Mouse (Mus musculus) heart, postnatal 0 days (tissue): ENCODE results near the gene Loxl4. TPM values are rescaled to one million over a fixed set of nuclear protein-coding genes. Genes with fewer than 3 reads are reported as not detected.
A peak's percentile ranks its signal among the peaks of the same experiment; 100 is the strongest.

Experiments used
- ATAC-seq: fragments of 200-750 bp; cut with Nextera tagmentation; 2 replicates; pipeline ENCODE4 v1.8.0; 2017; ENCODE audit warnings: low read depth, moderate number of reproducible peaks, moderate library complexity; ENCODE audit not compliant: insufficient read depth
- DNase-seq: peaks from one replicate; pipeline ENCODE4 v3.0.0-alpha.2; 2016; ENCODE audit warnings: low spot score
- H3K27ac ChIP-seq: fragments of 300-500 bp; sonication (generic); 2 replicates; pipeline ENCODE4 v1.5.1; 2014; ENCODE audit warnings: low read depth, mild to moderate bottlenecking
- H3K27me3 ChIP-seq: fragments of 300-500 bp; sonication (generic); 2 replicates; pipeline ENCODE4 v1.6.1; 2014; ENCODE audit warnings: low read length, mixed read lengths; ENCODE audit not compliant: control insufficient read depth, insufficient read depth
- H3K36me3 ChIP-seq: fragments of 300-500 bp; sonication (generic); replicated peaks from 2 replicates; pipeline ENCODE4 v1.6.1; 2014; ENCODE audit warnings: low read length, mixed read lengths; ENCODE audit not compliant: control insufficient read depth, insufficient read depth
- H3K4me1 ChIP-seq: fragments of 300-500 bp; sonication (generic); 2 replicates; pipeline ENCODE4 v1.6.1; 2014; ENCODE audit warnings: antibody characterized with exemption; ENCODE audit not compliant: control insufficient read depth, insufficient read depth
- H3K4me2 ChIP-seq: fragments of 300-500 bp; sonication (generic); 2 replicates; pipeline ENCODE4 v1.6.1; 2014; ENCODE audit warnings: low read depth, mild to moderate bottlenecking, low read length, moderate library complexity
- H3K4me3 ChIP-seq: fragments of 300-500 bp; sonication (generic); 2 replicates; pipeline ENCODE4 v1.5.1; 2014; ENCODE audit warnings: low read depth, low read length
- H3K9ac ChIP-seq: fragments of 300-500 bp; sonication (generic); replicated peaks from 2 replicates; pipeline ENCODE4 v1.6.1; 2014; ENCODE audit warnings: low read depth, low read length, mixed read lengths
- H3K9me3 ChIP-seq: fragments of 300-500 bp; sonication (generic); replicated peaks from 2 replicates; pipeline ENCODE4 v1.6.1; 2016; ENCODE audit warnings: low read length; ENCODE audit not compliant: control insufficient read depth
- CTCF ChIP-seq: IDR thresholded peaks from 2 replicates; pipeline ENCODE4 v1.5.1; 2016; ENCODE audit warnings: antibody characterized with exemption, control low read depth, low read depth
- EP300 ChIP-seq: IDR thresholded peaks from 2 replicates; pipeline ENCODE4 v1.6.1; 2016; ENCODE audit warnings: antibody characterized with exemption, low read depth
- WGBS: fragments of 180-500 bp; shearing (Covaris S2); extraction: QIAGEN DNeasy Blood & Tissue Kit; methylation state at CpG from one replicate; pipeline ENCODE4 v1.1.7; 2014; 5-methylcytosine and 5-hydroxymethylcytosine counted together
- polyA plus RNA-seq: library from polyadenylated mRNA; unstranded; fragments of >200 nt; fragmentation: Nextera tagmentation; extraction: Ambion mirVana; gene quantifications from 2 replicates; pipeline ENCODE4 v1.2.1, GENCODE M21; 2015
- total RNA-seq: library from RNA; depleted of rRNA; stranded (reverse); fragments of >200 nt; gene quantifications from 2 replicates; pipeline ENCODE4 v1.2.3, GENCODE M21; 2014; ENCODE audit warnings: low replicate concordance

Gene Loxl4
- total and polyA plus RNA-seq, 2 experiments from 2014 or later = 0.30 to 2.3 TPM

DNA sequence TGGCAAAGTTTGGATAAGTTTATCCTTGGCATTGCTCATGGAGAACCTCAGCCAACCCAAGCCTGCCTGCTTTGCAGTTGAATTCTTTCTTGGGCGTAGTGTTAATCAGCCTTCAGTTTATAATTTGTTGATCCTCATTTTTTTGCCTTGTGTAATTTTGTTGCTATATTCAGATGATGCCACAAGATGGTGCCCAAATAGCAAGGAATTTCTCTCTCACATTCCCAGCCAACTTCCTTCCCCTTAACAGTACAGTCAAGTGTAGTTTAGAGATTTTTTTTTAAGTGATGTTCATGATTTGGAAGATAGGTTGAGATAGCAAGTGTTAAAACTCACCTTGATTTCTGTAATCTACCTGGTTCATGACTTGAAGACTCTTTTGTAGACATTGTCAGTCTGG is 23.4 kb downstream of the Loxl4 start:
- H3K4me1 ChIP-seq = no peaks in the 10 kb centered on the region
- TF ChIP-seq EP300 (no peak), CTCF (peak; percentile 48)
- H3K27ac ChIP-seq = no peak overlapping the region
- H3K36me3 ChIP-seq = peaks cover 42% of the 10 kb centered on the region
- H3K9me3 ChIP-seq = no peaks in the 10 kb centered on the region
- no peak overlapping the region for H3K9ac ChIP-seq
- no peaks in the 10 kb centered on the region for H3K27me3 ChIP-seq
- H3K4me3 ChIP-seq = no peak overlapping the region
- ATAC-seq (no peak), DNase-seq (no peak)
- H3K4me2 ChIP-seq = no peak overlapping the region
- 71% methylated on average over 1 of the region's 1 CpGs for WGBS

DNA sequence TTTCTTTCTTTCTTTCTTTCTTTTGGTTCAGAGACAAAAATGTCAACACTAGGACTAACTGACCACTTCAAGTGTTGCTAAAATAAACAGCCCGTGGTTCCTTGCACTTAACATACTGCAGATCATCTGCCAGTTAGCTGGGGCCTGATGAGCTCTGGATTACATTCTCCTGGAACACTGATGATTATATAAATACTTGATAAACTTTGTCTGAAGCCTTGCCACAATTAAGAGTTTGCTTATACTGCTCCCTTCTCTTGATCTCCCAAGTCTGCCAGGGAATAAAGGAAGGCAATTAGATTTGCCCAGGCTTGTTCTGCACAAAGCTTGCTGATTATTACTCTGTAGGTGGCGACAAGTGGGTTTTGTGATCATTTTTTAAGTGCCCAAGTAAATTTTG is 24.9 kb downstream of the Loxl4 start:
- Histone ChIP-seq H3K9me3 (no peaks in the 10 kb centered on the region), H3K4me2 (no peak overlapping the region), H3K27ac (no peak overlapping the region), H3K4me1 (no peaks in the 10 kb centered on the region), H3K36me3 (peaks cover 47% of the 10 kb centered on the region), H3K4me3 (no peak overlapping the region), H3K27me3 (no peaks in the 10 kb centered on the region), H3K9ac (no peak overlapping the region)
- no peak for ATAC-seq
- 40% methylated on average over 2 of the region's 2 CpGs for WGBS
- TF ChIP-seq CTCF (no peak), EP300 (no peak)
- no peak for DNase-seq

DNA sequence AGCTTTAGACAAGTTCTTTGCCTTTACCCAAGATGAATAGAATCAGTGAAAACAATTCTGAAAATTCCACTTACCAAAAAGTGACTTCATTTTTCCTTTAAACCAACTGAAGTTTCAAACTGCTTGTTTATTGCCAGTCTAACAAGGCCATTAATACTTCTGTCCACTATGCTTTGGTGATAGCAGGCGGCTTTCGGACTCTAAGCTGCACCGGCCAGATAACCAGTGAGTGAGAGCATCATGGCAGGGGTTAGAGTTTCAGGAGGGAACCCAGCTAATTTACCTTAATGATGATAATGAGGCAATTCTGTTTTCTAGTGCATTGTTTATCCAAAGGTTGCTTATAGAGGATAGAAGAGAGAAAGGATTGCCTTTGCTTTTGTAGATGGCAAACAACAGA is 28.4 kb downstream of the Loxl4 start:
- Histone ChIP-seq H3K4me1 (no peaks in the 10 kb centered on the region), H3K27me3 (no peaks in the 10 kb centered on the region), H3K4me3 (no peak overlapping the region), H3K4me2 (no peak overlapping the region), H3K27ac (no peak overlapping the region), H3K9ac (no peak overlapping the region), H3K9me3 (no peaks in the 10 kb centered on the region), H3K36me3 (peaks cover 34% of the 10 kb centered on the region)
- ATAC-seq (no peak), DNase-seq (no peak)
- no peak for TF ChIP-seq CTCF
- no peak for TF ChIP-seq EP300
- 90% methylated on average over 3 of the region's 3 CpGs for WGBS

DNA sequence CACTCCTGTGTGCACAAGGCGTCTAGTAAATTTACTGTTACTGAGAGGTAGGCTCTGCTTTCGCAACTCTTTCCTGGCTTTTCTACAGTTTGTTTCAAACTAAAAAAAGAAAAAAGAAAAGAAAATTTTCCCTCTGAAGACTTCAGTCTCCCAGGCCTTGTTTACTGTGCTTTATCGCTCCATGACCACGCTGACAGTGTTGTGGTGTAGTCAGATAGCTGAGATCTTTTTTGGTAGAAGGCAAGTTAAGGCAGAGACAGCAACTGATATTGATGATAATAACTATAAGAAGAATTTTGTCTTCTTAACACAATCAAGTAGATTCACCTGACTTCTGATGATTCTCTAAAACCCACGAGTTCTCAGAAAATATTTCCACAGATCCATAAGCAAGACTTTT is 28.9 kb downstream of the Loxl4 start:
- H3K4me2 ChIP-seq = no peak overlapping the region
- no peak for ATAC-seq
- no peak overlapping the region for H3K27ac ChIP-seq
- no peaks in the 10 kb centered on the region for H3K4me1 ChIP-seq
- no peak for DNase-seq
- no peak overlapping the region for H3K9ac ChIP-seq
- H3K36me3 ChIP-seq = peaks cover 35% of the 10 kb centered on the region
- H3K27me3 ChIP-seq = no peaks in the 10 kb centered on the region
- 91% methylated on average over 5 of the region's 5 CpGs for WGBS
- TF ChIP-seq EP300 (no peak), CTCF (no peak)
- H3K9me3 ChIP-seq = no peaks in the 10 kb centered on the region
- H3K4me3 ChIP-seq = no peak overlapping the region

DNA sequence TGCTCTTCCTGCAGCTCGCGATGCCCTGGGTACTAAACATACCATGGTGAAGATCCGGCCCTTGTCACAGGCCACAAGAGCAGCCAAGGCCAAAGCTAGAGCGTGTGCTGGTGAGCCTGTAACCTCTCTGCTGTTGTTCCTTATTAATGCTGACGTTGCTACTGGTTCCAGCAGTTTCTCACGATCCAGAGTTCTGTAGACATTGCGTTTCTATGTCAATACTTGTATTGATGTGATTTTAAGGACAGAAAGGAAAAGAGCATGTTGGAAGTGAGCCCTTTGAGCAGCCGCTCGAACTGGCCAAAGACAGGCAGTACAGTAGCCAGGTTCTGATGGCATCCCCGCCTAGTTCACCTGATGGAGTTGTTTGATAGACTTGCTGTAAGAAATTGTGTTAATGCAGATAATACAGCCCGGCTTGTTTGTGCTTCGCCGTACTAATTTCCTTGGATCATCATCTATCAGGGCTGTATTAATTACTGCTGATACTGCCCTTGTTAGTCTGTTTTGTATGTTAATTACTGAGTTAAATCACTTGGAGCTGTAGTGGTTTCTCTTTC is 29.7 kb downstream of the Loxl4 start:
- TF ChIP-seq CTCF (no peak), EP300 (no peak)
- Histone ChIP-seq H3K4me1 (no peaks in the 10 kb centered on the region), H3K9ac (no peak overlapping the region), H3K4me2 (no peak overlapping the region), H3K27me3 (no peaks in the 10 kb centered on the region), H3K4me3 (no peak overlapping the region), H3K27ac (no peak overlapping the region), H3K9me3 (no peaks in the 10 kb centered on the region), H3K36me3 (peaks cover 30% of the 10 kb centered on the region)
- ATAC-seq (no peak), DNase-seq (no peak)
- WGBS = 92% methylated on average over 13 of the region's 13 CpGs

DNA sequence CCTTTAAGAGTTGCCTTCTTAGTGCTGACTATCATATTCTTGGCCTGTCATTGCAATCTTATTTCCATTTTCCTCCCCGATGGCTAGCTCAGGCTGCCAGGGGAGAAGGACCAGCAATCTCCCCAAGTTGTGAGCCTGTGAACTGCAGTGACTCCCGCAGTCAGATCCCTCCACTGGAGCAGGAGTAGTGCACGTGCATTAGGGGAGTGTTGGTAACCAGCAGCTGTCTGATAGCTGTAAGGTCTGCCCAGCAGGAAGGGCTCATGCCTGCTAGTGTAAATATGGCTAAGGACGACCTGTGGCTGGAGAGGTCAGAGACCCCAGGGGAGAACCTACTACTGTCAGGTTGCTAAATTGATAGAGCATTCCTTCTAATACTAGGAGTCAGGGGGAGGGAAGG is 31.9 kb downstream of the Loxl4 start:
- TF ChIP-seq CTCF = no peak
- no peak for TF ChIP-seq EP300
- WGBS = 30% methylated on average over 4 of the region's 4 CpGs
- Histone ChIP-seq H3K27me3 (no peaks in the 10 kb centered on the region), H3K4me3 (no peak overlapping the region), H3K36me3 (peaks cover 30% of the 10 kb centered on the region), H3K9me3 (no peaks in the 10 kb centered on the region), H3K4me1 (no peaks in the 10 kb centered on the region), H3K4me2 (no peak overlapping the region), H3K9ac (no peak overlapping the region), H3K27ac (no peak overlapping the region)
- DNase-seq = no peak
- no peak for ATAC-seq
